Mouse (Mus musculus): ENCODE results near the gene Dcaf4. TPM values are rescaled to one million over a fixed set of nuclear protein-coding genes. Genes with fewer than 3 reads are reported as not detected.

The Dcaf4 gene
- polyA plus RNA-seq, 1 experiment from 2014 or later, result 37.3 TPM

- DNase-seq (ENCODE audit: low spot score) (no peak), ATAC-seq (ENCODE audit: low FRiP score) (no peak)
- no peak overlapping the region for H3K9ac ChIP-seq
- no peak overlapping the region for H3K27ac ChIP-seq
- H3K4me2 ChIP-seq (replicated peaks), result no peak overlapping the region
- H3K9me3 ChIP-seq (ENCODE audit: control insufficient read depth, low read length), result no peaks in the 10 kb centered on the region
- WGBS, result 85% methylated on average over 4 of the region's 4 CpGs
- no peaks in the 10 kb centered on the region for H3K4me1 ChIP-seq (replicated peaks; ENCODE audit: control insufficient read depth, insufficient read depth, low read length)
- H3K4me3 ChIP-seq (replicated peaks; ENCODE audit: low read length), result no peak overlapping the region
- no peaks in the 10 kb centered on the region for H3K27me3 ChIP-seq (ENCODE audit: control insufficient read depth, insufficient read depth, low read length)
- H3K36me3 ChIP-seq (replicated peaks; ENCODE audit: control insufficient read depth, insufficient read depth), result peaks cover 97% of the 10 kb centered on the region
Observed at GRCm38 (mm10) chr12:83553816-83554215, 33.5 kb downstream of the Dcaf4 start.

GRCm38 (mm10) chr12:83555605-83556004 is 35.3 kb downstream of the Dcaf4 start:
- H3K4me2 ChIP-seq (replicated peaks), result no peak overlapping the region
- no peaks in the 10 kb centered on the region for H3K4me1 ChIP-seq (replicated peaks; ENCODE audit: control insufficient read depth, insufficient read depth, low read length)
- ATAC-seq (ENCODE audit: low FRiP score) (no peak), DNase-seq (ENCODE audit: low spot score) (no peak)
- no peak overlapping the region for H3K27ac ChIP-seq
- H3K9ac ChIP-seq, result no peak overlapping the region
- H3K9me3 ChIP-seq (ENCODE audit: control insufficient read depth, low read length), result no peaks in the 10 kb centered on the region
- WGBS, result 69% methylated on average over 9 of the region's 9 CpGs
- no peak overlapping the region for H3K4me3 ChIP-seq (replicated peaks; ENCODE audit: low read length)
- H3K36me3 ChIP-seq (replicated peaks; ENCODE audit: control insufficient read depth, insufficient read depth), result peaks cover 97% of the 10 kb centered on the region
- no peaks in the 10 kb centered on the region for H3K27me3 ChIP-seq (ENCODE audit: control insufficient read depth, insufficient read depth, low read length)

- Histone ChIP-seq H3K27me3 (ENCODE audit: control insufficient read depth, insufficient read depth, low read length) (no peaks in the 10 kb centered on the region), H3K9ac (no peak overlapping the region), H3K4me2 (replicated peaks) (no peak overlapping the region), H3K4me3 (replicated peaks; ENCODE audit: low read length) (no peak overlapping the region), H3K4me1 (replicated peaks; ENCODE audit: control insufficient read depth, insufficient read depth, low read length) (no peaks in the 10 kb centered on the region), H3K27ac (no peak overlapping the region), H3K9me3 (ENCODE audit: control insufficient read depth, low read length) (no peaks in the 10 kb centered on the region), H3K36me3 (replicated peaks; ENCODE audit: control insufficient read depth, insufficient read depth) (peaks cover 98% of the 10 kb centered on the region)
- ATAC-seq (ENCODE audit: low FRiP score), result no peak
- DNase-seq (ENCODE audit: low spot score), result no peak
- WGBS, result 93% methylated on average over 7 of the region's 7 CpGs
Observed at GRCm38 (mm10) chr12:83558496-83558895, 38.2 kb downstream of the Dcaf4 start.

- Histone ChIP-seq H3K27me3 (ENCODE audit: control insufficient read depth, insufficient read depth, low read length) (no peaks in the 10 kb centered on the region), H3K4me3 (replicated peaks; ENCODE audit: low read length) (no peak overlapping the region), H3K36me3 (replicated peaks; ENCODE audit: control insufficient read depth, insufficient read depth) (peaks cover 98% of the 10 kb centered on the region), H3K4me1 (replicated peaks; ENCODE audit: control insufficient read depth, insufficient read depth, low read length) (no peaks in the 10 kb centered on the region), H3K9ac (no peak overlapping the region), H3K9me3 (ENCODE audit: control insufficient read depth, low read length) (no peaks in the 10 kb centered on the region), H3K4me2 (replicated peaks) (no peak overlapping the region), H3K27ac (no peak overlapping the region)
- no peak for ATAC-seq (ENCODE audit: low FRiP score)
- WGBS, result 75% methylated on average over 6 of the region's 6 CpGs
- DNase-seq (ENCODE audit: low spot score), result no peak
Observed at GRCm38 (mm10) chr12:83560189-83560588, 39.9 kb downstream of the Dcaf4 start.

- ATAC-seq (ENCODE audit: low FRiP score) (no peak), DNase-seq (ENCODE audit: low spot score) (no peak)
- peaks cover 98% of the 10 kb centered on the region for H3K36me3 ChIP-seq (replicated peaks; ENCODE audit: control insufficient read depth, insufficient read depth)
- H3K27me3 ChIP-seq (ENCODE audit: control insufficient read depth, insufficient read depth, low read length), result no peaks in the 10 kb centered on the region
- H3K4me3 ChIP-seq (replicated peaks; ENCODE audit: low read length), result no peak overlapping the region
- no peaks in the 10 kb centered on the region for H3K4me1 ChIP-seq (replicated peaks; ENCODE audit: control insufficient read depth, insufficient read depth, low read length)
- 88% methylated on average over 3 of the region's 3 CpGs for WGBS
- H3K4me2 ChIP-seq (replicated peaks), result no peak overlapping the region
- no peak overlapping the region for H3K9ac ChIP-seq
- H3K9me3 ChIP-seq (ENCODE audit: control insufficient read depth, low read length), result no peaks in the 10 kb centered on the region
- no peak overlapping the region for H3K27ac ChIP-seq
Observed at GRCm38 (mm10) chr12:83562589-83562988, 42.3 kb downstream of the Dcaf4 start.

GRCm38 (mm10) chr12:83569866-83570265 is 49.6 kb downstream of the Dcaf4 start:
- H3K4me1 ChIP-seq (replicated peaks; ENCODE audit: control insufficient read depth, insufficient read depth, low read length), result no peaks in the 10 kb centered on the region
- DNase-seq (ENCODE audit: low spot score) (no peak), ATAC-seq (ENCODE audit: low FRiP score) (no peak)
- WGBS, result 73% methylated on average over 3 of the region's 3 CpGs
- H3K4me2 ChIP-seq (replicated peaks), result no peak overlapping the region
- H3K9ac ChIP-seq, result no peak overlapping the region
- no peak overlapping the region for H3K4me3 ChIP-seq (replicated peaks; ENCODE audit: low read length)
- H3K9me3 ChIP-seq (ENCODE audit: control insufficient read depth, low read length), result no peaks in the 10 kb centered on the region
- H3K27me3 ChIP-seq (ENCODE audit: control insufficient read depth, insufficient read depth, low read length), result no peaks in the 10 kb centered on the region
- no peak overlapping the region for H3K27ac ChIP-seq
- H3K36me3 ChIP-seq (replicated peaks; ENCODE audit: control insufficient read depth, insufficient read depth), result peaks cover 94% of the 10 kb centered on the region

GRCm38 (mm10) chr12:83572717-83573116 is 52.5 kb downstream of the Dcaf4 start:
- Histone ChIP-seq H3K27me3 (ENCODE audit: control insufficient read depth, insufficient read depth, low read length) (no peaks in the 10 kb centered on the region), H3K4me3 (replicated peaks; ENCODE audit: low read length) (no peak overlapping the region), H3K4me2 (replicated peaks) (no peak overlapping the region), H3K4me1 (replicated peaks; ENCODE audit: control insufficient read depth, insufficient read depth, low read length) (no peaks in the 10 kb centered on the region), H3K27ac (no peak overlapping the region), H3K9me3 (ENCODE audit: control insufficient read depth, low read length) (no peaks in the 10 kb centered on the region), H3K36me3 (replicated peaks; ENCODE audit: control insufficient read depth, insufficient read depth) (peaks cover 89% of the 10 kb centered on the region), H3K9ac (no peak overlapping the region)
- no peak for ATAC-seq (ENCODE audit: low FRiP score)
- DNase-seq (ENCODE audit: low spot score), result no peak
- WGBS, result 88% methylated on average over 5 of the region's 5 CpGs

GRCm38 (mm10) chr12:83577445-83577844 is 57.2 kb downstream of the Dcaf4 start:
- Histone ChIP-seq H3K27me3 (ENCODE audit: control insufficient read depth, insufficient read depth, low read length) (no peaks in the 10 kb centered on the region), H3K36me3 (replicated peaks; ENCODE audit: control insufficient read depth, insufficient read depth) (peaks cover 53% of the 10 kb centered on the region), H3K9me3 (ENCODE audit: control insufficient read depth, low read length) (no peaks in the 10 kb centered on the region), H3K27ac (no peak overlapping the region), H3K4me1 (replicated peaks; ENCODE audit: control insufficient read depth, insufficient read depth, low read length) (peaks cover 10% of the 10 kb centered on the region; the same call in 1 of the 2 replicates), H3K4me3 (replicated peaks; ENCODE audit: low read length) (no peak overlapping the region), H3K9ac (no peak overlapping the region), H3K4me2 (replicated peaks) (no peak overlapping the region)
- 98% methylated on average over 5 of the region's 5 CpGs for WGBS
- no peak for DNase-seq (ENCODE audit: low spot score)
- ATAC-seq (ENCODE audit: low FRiP score), result no peak

GRCm38 (mm10) chr12:83578356-83578755 is 58.1 kb downstream of the Dcaf4 start:
- no peaks in the 10 kb centered on the region for H3K27me3 ChIP-seq (ENCODE audit: control insufficient read depth, insufficient read depth, low read length)
- no peak overlapping the region for H3K4me2 ChIP-seq (replicated peaks)
- WGBS, result 76% methylated on average over 2 of the region's 2 CpGs
- ATAC-seq (ENCODE audit: low FRiP score) (no peak), DNase-seq (ENCODE audit: low spot score) (no peak)
- H3K9ac ChIP-seq, result no peak overlapping the region
- peaks cover 10% of the 10 kb centered on the region; the same call in 1 of the 2 replicates for H3K4me1 ChIP-seq (replicated peaks; ENCODE audit: control insufficient read depth, insufficient read depth, low read length)
- no peaks in the 10 kb centered on the region for H3K9me3 ChIP-seq (ENCODE audit: control insufficient read depth, low read length)
- no peak overlapping the region for H3K4me3 ChIP-seq (replicated peaks; ENCODE audit: low read length)
- no peak overlapping the region for H3K27ac ChIP-seq
- peaks cover 46% of the 10 kb centered on the region for H3K36me3 ChIP-seq (replicated peaks; ENCODE audit: control insufficient read depth, insufficient read depth)

GRCm38 (mm10) chr12:83578896-83579569 is 58.8 kb downstream of the Dcaf4 start:
- DNase-seq (ENCODE audit: low spot score) (no peak), ATAC-seq (ENCODE audit: low FRiP score) (no peak)
- H3K27ac ChIP-seq, result no peak overlapping the region
- H3K9me3 ChIP-seq (ENCODE audit: control insufficient read depth, low read length), result no peaks in the 10 kb centered on the region
- peaks cover 46% of the 10 kb centered on the region for H3K36me3 ChIP-seq (replicated peaks; ENCODE audit: control insufficient read depth, insufficient read depth)
- no peak overlapping the region for H3K4me2 ChIP-seq (replicated peaks)
- H3K9ac ChIP-seq, result no peak overlapping the region
- WGBS, result 63% methylated on average over 3 of the region's 3 CpGs
- H3K4me3 ChIP-seq (replicated peaks; ENCODE audit: low read length), result no peak overlapping the region
- H3K27me3 ChIP-seq (ENCODE audit: control insufficient read depth, insufficient read depth, low read length), result no peaks in the 10 kb centered on the region
- peaks cover 10% of the 10 kb centered on the region; the same call in 1 of the 2 replicates for H3K4me1 ChIP-seq (replicated peaks; ENCODE audit: control insufficient read depth, insufficient read depth, low read length)

All from hindbrain, embryonic 14.5 days (tissue).